Mouse (Mus musculus) testis, postnatal 14 days (tissue): Measurements from ENCODE around the gene Tarbp2.

Experiments used
- DNase-seq: peaks from one replicate; pipeline ENCODE4 v3.0.0; 2021; ENCODE audit warnings: low spot score

Gene Tarbp2

DNA sequence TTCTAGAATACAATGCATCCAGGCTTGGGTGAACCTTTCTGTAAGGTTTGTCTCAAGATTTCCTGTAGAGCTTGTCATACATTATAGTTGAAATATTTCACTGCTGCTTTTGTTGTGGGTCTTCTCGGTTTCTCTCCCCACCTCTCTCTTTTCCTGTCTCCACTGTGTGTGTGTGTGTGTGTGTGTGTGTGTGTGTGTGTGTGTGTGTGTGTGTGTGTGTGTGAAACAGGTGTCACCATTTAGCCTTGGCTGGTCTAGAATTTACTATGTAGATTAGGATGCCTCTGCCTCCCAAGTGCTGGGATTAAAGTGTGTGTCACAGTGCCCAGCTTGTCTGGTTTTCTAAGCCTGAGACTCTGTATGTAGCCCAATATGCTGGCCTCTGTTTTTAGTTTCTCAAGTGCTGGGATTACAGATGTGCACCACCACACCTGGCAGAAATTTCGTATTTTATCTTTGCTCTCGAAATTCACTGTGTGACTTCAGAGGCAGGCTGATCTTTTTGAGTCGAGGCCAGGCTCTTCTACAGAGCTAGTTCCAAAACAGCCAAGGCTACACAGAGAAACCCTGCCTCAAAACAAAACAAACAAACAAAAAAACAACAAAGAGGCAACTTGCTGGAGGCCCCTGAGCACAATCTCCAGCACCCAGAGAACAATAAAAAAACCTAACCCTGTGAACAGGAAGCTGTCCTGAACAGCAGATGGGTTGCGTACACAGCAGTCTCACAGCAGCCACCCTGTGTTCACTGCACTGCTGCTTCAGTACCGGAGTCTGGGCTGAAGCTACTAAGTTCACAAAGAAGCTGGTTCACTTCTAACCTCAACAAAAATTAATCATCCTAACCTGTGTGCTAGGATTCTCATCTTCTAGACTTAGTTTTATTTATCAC, 8.4 kb downstream of the Tarbp2 start:
- DNase-seq, result no peak

DNA sequence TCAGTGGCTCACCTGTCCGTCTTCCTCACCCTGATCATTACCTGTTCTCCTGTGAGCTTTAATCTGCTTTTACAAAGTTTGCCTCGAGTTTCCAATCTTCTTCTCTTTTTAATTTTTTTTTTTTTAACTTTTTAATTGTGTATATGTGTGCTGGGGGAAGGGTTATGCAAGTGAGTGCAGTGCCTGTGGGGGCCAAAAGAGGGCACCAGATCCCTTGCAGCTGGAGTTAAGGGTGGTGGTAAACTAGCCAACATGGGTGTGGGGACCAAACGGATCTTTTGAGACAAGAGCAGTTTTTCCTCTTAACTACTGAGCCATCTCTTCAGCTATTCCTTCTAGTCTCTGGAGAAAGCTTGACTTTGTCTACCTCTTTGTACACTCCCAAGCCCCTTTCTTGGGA, 9.9 kb downstream of the Tarbp2 start:
- DNase-seq, result no peak

DNA sequence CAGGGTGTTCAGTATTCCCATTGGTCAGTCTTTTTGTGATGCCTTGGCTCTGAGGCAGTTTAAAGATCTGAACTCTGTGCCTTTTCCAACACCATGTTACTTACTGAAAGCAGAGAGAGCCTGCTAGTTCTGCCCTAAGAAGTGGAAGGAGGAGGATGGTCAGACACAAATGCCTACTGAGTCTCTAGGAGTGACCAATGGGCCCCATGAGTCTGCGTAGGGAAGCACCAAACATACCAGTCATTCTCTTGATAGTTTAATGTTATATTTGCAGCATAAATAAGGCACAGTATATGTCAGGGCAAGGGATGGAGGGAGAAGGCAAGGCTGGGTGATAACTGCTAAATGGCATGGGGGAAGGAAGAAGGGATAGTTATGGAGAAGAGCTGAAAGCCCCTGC, 10.4 kb downstream of the Tarbp2 start:
- no peak for DNase-seq

DNA sequence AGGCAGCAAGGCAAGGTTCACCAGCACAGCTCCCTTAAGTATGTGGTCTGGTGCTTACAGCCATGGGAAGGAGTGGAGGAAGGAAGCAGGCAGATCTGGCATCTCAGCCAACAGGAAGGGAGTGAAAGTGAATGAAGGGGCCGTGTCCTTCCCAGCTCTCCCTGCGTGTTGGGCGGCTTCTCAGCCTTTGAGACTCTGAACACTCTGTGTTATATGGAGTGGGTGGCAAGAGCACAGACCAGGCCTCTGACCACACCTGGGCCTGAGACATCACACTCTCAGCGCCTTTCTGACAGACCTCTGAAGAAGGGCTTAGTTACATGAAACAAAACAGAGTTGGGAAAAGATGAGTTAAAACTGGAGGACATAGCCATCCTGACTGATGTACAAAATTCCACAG, 12.6 kb downstream of the Tarbp2 start:
- no peak for DNase-seq

DNA sequence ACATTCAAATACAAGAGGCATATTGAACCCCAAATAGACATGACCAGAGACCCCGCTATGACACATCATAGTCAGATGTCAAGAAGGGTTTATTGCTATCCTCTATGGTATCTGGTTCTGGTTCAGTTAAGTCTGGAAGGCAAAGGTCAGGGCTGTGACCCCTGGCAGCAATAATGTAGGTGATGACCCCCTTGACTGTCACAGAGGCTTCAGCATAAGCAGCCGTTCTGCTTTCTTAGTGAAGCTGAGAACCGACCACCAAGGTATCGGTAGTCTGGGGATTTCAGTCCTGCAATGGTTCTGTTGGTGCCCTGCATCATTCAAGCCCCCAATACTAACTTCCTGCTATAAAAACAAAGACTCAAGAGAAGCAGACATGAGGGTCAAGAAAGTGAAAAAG, 13.6 kb downstream of the Tarbp2 start:
- DNase-seq, result no peak

DNA sequence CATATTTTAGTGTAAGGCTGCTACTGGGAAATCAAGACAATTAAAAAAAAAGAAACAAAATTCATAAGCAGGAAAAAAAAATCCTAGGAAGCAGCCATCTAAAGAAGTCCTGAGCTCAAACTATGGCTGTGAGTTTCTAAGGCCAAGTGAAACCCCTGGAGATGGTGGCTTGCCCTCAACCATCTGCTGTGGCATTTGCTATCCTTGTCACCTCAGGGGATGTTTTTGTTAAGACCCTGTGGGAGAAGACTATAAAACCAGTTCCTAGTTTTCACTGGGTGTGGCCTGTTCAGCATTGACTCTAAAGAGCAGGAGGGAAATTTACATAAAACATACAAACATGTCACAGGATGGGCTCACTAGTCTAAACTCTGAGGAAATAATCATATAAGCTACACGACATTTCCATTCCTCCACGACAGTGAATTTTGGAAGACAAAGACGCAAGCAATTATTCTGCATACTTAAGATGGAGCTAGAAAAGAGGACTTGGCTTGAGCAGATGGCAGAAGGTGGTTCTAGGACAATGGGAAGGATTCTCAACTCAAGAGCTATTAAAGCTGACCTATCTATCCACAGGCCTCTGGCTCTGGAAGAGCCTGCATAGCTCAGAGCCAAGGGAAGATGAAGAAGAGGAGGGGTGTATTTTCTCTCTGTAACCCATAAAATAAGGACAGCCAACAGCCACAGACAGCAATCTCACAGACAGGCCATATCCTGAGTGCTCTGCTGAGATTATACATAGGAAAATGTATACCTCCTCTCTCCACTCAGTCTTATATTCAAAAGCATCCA, 14.3 kb downstream of the Tarbp2 start:
- DNase-seq, result no peak

DNA sequence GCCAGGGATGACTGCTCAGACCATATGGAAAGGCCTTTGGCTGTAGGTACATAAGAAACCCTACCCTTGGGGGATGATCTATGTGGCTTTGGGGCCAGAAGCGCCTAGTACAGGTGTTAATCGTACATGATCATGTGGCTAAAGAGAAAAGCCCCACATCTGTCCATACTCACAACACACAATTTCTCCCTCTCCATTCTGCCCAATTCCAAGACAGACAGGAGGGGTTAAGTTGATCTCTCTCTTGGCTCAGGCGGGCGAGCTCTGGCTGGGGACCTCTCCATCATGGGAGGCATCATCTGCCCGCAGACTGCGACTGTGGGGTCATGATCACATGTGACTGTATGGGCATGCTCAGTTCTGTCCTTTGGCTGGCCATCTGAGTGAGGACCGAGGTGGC, 15.9 kb downstream of the Tarbp2 start:
- DNase-seq, result no peak

DNA sequence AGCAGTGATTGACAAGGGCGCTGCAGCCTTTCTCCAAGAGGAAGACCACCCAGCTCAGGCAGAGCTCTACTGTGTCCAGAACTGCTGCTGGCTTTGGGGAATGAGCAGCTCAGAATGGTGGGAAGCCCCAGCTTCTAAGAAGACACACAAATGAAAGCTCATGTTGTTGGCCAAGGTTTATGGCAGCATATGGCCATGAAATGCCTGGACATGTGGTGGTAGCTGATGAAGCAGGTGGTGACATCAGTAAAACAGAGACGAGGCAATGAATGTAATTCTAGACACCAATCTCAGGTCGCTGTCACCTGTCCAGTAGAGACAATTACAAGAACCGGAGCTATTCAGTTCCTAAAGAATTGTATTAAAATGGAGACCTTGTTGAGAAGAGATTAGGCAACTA, 26.8 kb downstream of the Tarbp2 start:
- DNase-seq, result no peak

DNA sequence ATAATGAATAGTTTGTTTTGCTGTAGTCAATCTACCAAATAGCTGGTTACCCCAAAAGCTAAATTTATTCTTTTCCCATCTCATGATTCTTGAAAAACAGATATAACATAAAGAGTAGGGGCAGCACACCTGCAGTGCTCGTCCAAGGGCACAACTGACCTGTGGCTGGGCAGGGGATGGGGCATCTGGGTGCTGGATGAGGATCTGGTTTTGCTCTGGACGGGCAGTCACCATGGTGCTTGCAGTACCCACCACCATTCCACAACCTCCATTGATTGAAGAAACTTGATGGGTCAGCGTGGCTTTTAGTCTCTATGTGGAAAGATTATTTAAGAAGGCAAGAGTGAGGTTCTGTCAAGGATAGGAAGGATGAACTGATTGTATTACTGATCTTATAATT, 28.3 kb downstream of the Tarbp2 start:
- DNase-seq, result no peak

DNA sequence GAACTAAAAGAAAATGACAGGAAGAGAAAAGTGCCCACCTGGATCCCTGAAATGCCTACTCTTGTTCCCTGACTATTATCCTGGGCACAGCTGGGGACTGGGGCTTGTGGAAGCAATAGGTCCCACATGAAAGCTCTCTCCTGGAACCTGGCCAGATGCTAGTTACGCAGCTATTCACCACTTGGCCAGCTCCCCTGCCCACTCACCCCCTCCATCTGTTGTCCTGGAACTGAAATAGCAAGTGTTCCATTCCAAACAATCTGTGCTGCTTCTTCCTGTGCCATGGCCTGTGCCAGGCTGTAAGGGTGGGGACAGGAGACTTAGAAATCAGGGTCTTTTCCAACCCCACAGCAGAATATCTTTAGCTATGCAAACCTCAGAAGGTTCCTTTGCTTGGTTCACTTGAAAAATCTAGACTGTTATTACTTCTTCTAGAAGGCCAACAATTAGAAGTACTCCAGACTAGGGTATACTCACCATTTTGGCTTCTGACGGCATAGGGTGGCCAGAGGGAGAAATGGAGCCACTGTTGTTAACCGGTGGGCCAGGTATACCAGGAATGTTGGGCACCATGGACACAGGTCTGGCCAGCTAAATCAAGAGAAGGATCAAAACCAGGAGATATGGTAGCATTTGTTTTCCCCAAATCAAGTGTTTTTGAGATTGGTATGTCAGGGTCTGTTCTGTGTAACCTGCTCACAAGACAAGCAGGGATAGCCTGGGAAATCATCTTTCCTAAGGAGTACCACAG, 28.9 kb downstream of the Tarbp2 start:
- no peak for DNase-seq

DNA sequence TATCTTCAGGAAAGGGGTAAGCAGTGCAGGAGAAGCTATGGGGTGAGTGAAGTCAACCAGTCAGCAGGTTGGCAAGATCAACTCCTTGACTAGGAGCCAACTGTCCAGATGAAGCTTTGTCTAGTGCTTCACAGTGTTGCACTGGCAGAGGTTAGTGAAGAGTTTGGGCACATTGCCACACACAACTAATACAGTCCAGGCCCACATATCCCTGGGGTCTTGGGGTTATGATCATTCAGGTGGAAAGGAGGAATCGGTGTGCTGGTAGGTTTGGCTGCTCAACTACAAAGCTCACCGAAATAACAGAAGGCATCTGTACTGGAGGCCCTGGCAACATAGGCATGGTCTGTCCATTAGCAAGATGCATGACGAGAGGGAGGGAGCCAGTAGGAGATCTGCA, 29.5 kb downstream of the Tarbp2 start:
- DNase-seq, result no peak

DNA sequence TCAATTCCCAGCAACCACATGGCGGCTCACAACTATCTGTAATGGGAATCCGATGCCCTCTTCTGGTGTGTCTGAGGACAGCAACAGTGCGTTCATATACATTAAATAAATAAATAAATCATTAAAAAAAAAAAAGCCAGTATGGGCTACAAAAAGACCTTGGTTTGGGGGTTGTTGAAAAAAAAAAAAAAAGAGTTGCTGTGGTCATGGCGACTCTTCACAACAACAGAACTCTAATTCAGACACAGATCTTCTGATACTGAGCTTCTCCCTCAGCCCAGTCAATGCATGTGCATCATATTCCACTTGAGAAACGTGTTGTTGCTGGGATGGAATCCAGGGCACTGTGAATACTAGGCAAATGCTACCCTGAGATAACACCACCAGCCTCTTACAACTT, 34.6 kb downstream of the Tarbp2 start:
- no peak for DNase-seq

DNA sequence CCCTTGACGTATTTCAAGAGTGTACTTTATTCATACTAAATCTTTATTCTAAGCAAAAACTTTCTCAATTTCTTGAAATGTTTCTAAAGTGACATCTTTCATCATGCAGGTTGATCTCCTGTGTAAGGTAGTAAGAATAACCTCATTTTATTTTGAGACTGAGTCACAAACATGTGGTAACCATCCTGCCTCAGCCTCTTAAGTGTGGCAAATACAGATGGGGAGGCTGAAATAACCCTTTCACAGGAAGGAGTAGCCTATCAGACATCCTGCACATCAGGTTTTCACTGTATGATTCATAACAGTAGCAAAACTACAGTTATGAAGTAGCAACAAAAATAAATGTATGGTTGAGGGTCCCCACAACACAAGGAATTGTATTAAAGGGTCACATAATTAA, 37.6 kb downstream of the Tarbp2 start:
- DNase-seq, result no peak

DNA sequence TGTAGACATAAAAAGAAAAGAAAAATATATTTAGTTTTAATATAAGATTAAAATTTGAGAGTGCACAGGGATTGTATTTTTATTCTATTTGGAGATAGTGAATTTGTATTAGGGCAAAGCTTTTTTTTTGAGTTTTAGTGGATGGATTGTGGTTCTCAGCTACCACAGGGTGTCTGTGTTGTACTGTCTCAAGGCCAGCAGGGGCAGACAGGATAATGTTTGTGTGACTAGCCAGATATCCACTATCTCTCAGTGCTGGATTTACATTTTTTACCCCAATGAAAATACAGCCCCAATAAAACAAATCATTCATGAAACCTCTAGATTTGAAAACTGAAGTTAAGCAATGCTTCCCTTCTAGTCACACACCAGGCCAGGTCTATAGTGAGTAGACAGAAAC, 39.6 kb downstream of the Tarbp2 start:
- DNase-seq, result no peak

DNA sequence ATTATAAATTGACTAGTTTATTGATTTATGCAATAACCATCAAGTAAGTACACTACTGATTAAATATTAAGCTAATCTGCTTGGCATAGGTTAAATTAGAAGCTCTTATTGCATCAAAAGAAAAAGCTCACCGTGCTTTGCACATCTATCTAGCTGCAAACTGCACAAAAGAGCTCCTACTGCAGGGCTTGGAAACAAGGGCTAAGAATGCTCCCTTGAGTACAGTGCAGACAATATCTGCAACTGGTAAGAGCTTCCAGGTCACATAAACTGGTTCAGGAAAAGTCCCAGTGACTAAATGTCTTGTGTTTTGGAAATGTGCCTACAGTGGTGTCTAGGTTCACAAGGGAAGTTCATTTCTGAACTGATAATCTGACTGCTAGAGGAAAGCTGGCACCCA, 44.5 kb downstream of the Tarbp2 start:
- DNase-seq, result no peak

DNA sequence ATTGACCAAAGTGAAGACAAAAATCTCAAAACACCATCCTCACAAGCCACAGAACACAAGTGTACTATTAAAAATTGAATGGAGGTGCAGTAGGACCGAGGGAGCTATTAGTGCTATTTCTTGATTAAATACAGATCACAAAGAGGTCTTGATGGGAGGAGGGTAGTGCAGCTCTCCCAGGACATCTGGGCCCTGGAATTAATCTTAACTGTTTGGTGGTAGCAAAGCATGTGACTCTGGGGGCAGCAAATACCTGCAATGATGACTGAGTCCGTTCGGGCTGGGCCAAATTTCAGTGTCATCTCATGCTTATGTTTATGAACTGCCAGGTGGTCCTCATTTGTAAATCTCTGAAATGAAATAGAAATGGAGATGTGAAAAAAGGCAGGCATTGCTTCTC, 45.1 kb downstream of the Tarbp2 start:
- no peak for DNase-seq

DNA sequence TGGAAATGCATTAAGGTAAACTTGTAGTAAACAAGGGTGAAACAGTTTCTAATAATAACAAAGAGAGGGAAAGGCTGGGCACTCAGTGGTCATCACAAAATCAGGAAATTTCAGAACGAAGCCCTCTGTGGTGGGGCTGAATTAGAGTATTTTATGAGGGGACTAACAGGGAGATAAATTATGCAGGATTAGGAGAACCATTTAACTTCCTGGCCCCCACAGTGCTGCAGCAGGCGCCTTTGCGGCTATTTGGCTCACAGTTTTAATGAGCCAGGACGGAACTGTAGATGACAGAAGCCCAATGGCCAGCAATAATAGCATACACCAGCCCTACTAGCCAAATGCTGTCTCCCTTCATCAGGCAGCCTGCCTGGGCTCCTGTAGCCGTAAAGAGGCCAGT, 45.7 kb downstream of the Tarbp2 start:
- DNase-seq, result no peak

DNA sequence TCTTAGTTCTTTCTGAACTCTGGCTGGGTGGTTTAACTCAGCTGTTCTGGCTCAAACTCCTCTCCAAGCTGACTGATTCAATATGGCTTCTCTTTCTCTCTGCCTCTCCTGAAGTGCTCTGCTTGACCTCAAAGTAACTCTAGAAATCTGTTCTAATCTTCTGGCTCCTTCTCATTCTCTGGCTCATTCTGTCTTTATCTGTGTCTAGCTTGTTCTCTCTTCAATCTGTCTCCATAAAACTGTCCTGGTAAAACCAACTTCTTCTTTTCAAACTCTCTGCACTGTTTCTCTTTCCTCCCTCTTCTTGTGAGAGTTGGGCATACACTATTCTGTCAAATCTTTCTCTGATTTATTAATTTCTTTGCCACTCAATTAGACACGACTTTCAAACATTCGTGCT, 49.9 kb downstream of the Tarbp2 start:
- DNase-seq, result no peak

DNA sequence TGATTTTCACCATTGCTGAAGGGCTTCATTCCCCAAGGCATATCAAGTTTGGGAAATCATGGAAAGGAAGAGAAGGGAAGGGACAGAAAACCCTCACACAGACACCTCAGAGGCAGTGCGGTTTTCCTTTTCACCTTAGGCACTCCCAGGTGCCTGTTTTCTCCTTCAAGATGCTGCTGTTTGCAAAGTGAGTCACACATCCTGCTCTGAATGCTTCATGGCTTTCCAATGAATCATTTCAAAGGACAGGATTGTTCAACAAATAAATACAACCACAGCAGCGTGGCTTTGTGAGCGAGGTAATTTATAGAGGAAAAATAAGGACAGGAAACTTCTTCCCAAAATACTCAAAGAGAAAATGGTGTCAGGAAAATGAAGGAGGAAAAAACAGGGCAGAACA, 54.1 kb downstream of the Tarbp2 start:
- DNase-seq, result no peak
